Mouse (Mus musculus) liver, embryonic 14.5 days (tissue): Measurements from ENCODE around the gene Agap3.

ENCODE experiments used
- CTCF ChIP-seq: IDR thresholded peaks from 2 replicates; pipeline ENCODE4 v1.5.1; 2016; ENCODE audit warnings: antibody characterized with exemption, low read depth, control low read depth
- EP300 ChIP-seq: IDR thresholded peaks from 2 replicates; pipeline ENCODE4 v1.6.1; 2016; ENCODE audit warnings: antibody characterized with exemption, low read depth

GRCm38 (mm10) chr5:24443204-24443603 is 8.8 kb upstream of the Agap3 start:
- TF ChIP-seq CTCF (no peak), EP300 (no peak)
